Mouse (Mus musculus): ENCODE measurements around the gene Hemk1.

DNA sequence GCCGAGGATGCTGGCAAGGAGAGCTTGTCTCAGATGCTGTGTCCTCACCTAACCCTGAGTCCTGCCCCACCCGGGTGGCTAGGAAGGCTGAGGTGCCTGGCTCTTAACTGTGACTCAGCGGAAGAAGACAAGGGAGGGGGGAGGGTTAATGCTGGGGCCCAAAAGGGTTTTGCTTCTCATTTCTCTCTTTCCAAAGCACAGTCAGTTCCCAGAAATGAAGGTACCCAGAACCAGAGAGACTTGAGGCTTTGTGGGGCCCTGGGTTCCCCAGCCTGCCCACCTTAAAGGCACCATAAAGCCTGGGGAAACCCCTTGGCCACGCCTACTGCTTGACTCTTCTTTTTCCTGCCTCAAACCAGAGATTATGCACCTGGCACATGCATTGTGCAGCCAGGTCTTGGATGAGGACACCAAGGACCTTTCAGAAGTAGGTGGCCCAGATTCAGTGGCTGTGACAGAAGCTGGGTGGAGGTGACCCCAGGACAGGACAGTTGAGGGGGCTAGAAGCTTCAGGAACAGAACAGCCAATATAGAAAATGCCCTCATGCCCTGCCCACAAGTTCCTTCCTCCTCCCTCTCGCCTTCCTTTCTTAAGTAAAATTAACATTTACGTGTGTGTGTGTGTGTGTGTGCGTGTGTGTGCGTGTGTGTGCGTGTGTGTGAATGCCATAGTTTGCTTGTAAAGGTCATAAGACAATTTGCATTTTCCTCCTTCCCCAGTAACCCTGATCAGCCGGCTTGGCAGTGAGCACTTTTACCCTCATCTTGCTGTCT is 25.2 kb downstream of the Hemk1 start:
- TF ChIP-seq POLR2A (IDR thresholded peaks at IDR 0.05; ENCODE audit: low read depth, low read length), result no peak
- TF ChIP-seq CTCF (IDR thresholded peaks at IDR 0.05; ENCODE audit: extremely low read depth, insufficient read length, insufficient replicate concordance, low read depth, low read length), result no peak
